Mouse (Mus musculus) liver, adult 2 months (tissue): ENCODE results near the gene Drc3. TPM values are rescaled to one million over a fixed set of nuclear protein-coding genes. Genes with fewer than 3 reads are reported as not detected.

Experiments
- DNase-seq: peaks from one replicate; pipeline ENCODE4 v3.0.0-alpha.2; 2011; ENCODE audit warnings: low read depth, low spot score; ENCODE audit errors: extremely low read depth
- H3K27ac ChIP-seq: fragments of 200-500 bp; replicated peaks from 2 replicates; pipeline ENCODE4 v1.5.1; 2012; ENCODE audit warnings: low read depth, mild to moderate bottlenecking, control low read depth, inconsistent platforms, low read length; ENCODE audit not compliant: insufficient read depth
- H3K27me3 ChIP-seq: fragments of 200-500 bp; 2 replicates; pipeline ENCODE4 v1.6.1; 2012; ENCODE audit warnings: mild to moderate bottlenecking, moderate library complexity, low read length, inconsistent platforms; ENCODE audit not compliant: control insufficient read depth, insufficient read depth
- H3K36me3 ChIP-seq: fragments of 200-500 bp; 2 replicates; pipeline ENCODE4 v1.6.1; 2012; ENCODE audit warnings: low read length, inconsistent platforms; ENCODE audit not compliant: control insufficient read depth, insufficient read depth
- H3K4me1 ChIP-seq: fragments of 200-500 bp; 2 replicates; pipeline ENCODE4 v1.6.1; 2011; ENCODE audit warnings: low read length; ENCODE audit not compliant: control insufficient read depth, insufficient read depth
- H3K4me3 ChIP-seq: fragments of 200-500 bp; 2 replicates; pipeline ENCODE4 v1.5.1; 2011; ENCODE audit warnings: low read depth, mild to moderate bottlenecking, control low read depth, low read length, moderate library complexity; ENCODE audit not compliant: insufficient read depth
- H3K79me2 ChIP-seq: fragments of 200-500 bp; 2 replicates; pipeline ENCODE4 v1.6.1; 2012; ENCODE audit warnings: inconsistent platforms, mild to moderate bottlenecking, low read length, moderate library complexity; ENCODE audit not compliant: control insufficient read depth, insufficient read depth
- H3K9ac ChIP-seq: fragments of 200-500 bp; 2 replicates; pipeline ENCODE4 v1.6.1; 2012; ENCODE audit warnings: low read depth, mild to moderate bottlenecking, control low read depth, inconsistent platforms, low read length
- CTCF ChIP-seq: fragments of 200-500 bp; IDR thresholded peaks from 2 replicates; pipeline ENCODE4 v1.5.1; 2011; ENCODE audit warnings: low read depth, low read length, control low read depth
- POLR2A ChIP-seq: fragments of 200-500 bp; IDR thresholded peaks from 2 replicates; pipeline ENCODE4 v1.6.1; 2011; ENCODE audit warnings: low read length, control low read depth; ENCODE audit not compliant: insufficient read depth; ENCODE audit errors: extremely low read depth
- WGBS: fragments of 180-500 bp; shearing (Covaris S2); methylation state at CpG from one replicate; pipeline ENCODE4 v1.1.7; 2018; 5-methylcytosine and 5-hydroxymethylcytosine counted together
- polyA plus RNA-seq: library from polyadenylated mRNA; depleted of rRNA; stranded (reverse); fragments of >200 nt; gene quantifications from 2 replicates; pipeline ENCODE4 v1.2.3, GENCODE M21; 2012
- total RNA-seq: library from RNA; depleted of rRNA; stranded (reverse); fragments of >200 nt; gene quantifications from 2 replicates; pipeline ENCODE4 v1.2.3, GENCODE M21; 2014

The Drc3 gene
- total and polyA plus RNA-seq, 2 experiments: 0.46 to 0.64 TPM

DNA sequence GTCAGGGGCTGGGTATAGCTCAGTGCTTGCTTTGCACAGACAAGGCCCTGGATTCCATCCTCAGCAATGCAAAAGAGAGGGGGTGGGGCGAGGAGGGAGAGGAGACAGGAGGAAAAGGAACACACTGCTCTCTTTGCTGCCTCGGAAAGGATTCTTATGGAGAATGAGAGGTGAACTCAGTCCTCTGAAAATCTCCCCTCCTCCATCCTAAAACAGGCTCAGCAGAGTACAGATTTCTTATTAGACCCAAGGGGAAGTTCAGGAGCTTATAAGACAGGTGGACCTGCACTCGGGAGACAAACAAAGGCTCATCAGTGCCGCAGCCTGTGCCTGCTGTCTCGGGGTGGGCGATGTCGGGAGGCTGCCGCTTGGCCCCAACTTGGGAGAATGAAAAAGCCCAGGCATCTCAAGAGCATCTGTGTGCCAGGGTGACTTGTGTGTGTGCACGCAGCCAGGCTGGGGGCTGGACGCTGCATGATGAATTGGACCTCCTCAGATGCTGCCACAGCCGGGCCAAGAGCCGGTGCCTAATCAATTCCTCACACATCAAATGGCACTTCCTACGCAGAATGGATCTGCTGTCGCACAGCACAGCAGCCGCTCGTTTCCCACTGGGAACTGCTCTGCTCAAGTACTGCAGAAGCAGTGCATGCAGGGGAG is 31.8 kb downstream of the Drc3 start:
- DNase-seq: no peak
- Histone ChIP-seq H3K27me3 (0 out of 2 replicates have a peak, but pooled peaks cover 3% of the 10 kb centered on the region), H3K27ac (no peak overlapping the region), H3K36me3 (no peaks in the 10 kb centered on the region), H3K4me1 (no peaks in the 10 kb centered on the region), H3K9ac (no peak overlapping the region), H3K79me2 (no peaks in the 10 kb centered on the region), H3K4me3 (no peak overlapping the region)
- 43% methylated on average over 16 of the region's 16 CpGs for WGBS
- TF ChIP-seq POLR2A (no peak), CTCF (no peak)

DNA sequence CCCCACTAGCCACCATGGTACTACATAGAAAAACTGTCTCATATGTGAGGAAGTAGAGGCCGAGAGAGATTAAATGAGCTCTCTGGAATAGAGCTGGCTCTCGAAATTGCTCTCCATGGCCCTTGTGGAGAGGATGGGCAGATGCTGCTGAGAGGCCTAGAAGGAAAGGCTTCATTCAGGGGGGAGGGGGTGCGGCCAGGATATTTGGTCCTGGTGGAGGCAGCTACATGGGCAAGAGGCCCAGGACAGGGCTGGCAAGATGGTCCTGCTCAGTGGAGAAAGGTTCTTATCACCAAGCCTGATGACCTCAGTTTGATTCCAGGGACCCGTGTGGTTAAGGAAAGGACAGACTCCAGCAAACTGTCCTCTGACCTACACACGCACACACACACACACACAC is 32.8 kb downstream of the Drc3 start:
- no peaks in the 10 kb centered on the region for H3K4me1 ChIP-seq
- no peak for TF ChIP-seq CTCF
- no peak for TF ChIP-seq POLR2A
- 0 out of 2 replicates have a peak, but pooled peaks cover 3% of the 10 kb centered on the region for H3K27me3 ChIP-seq
- no peaks in the 10 kb centered on the region for H3K79me2 ChIP-seq
- no peak overlapping the region for H3K9ac ChIP-seq
- no peaks in the 10 kb centered on the region for H3K36me3 ChIP-seq
- WGBS: 74% methylated on average over 5 of the region's 5 CpGs
- no peak overlapping the region for H3K4me3 ChIP-seq
- H3K27ac ChIP-seq: no peak overlapping the region
- DNase-seq: no peak

DNA sequence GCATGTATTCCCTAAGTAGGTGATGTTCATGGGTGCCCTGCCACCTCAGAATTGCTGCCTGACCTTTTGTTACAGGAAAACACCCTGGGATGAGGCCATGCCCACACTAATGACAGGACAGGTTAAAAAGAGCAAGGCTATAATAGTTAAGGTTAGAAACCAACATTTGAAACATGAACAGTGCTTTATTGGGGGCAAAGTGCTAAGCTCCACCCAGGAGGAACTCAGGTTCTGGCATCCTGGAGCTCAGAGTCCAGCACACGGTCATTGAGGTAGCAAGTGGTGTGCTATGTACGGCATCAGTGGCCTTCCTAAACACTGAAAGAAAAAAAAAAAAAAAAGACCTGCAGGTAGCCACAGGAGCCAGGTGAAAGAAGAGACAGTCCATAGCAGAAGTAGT is 34.8 kb downstream of the Drc3 start:
- no peak overlapping the region for H3K9ac ChIP-seq
- no peak overlapping the region for H3K27ac ChIP-seq
- no peak overlapping the region for H3K4me3 ChIP-seq
- 0 out of 2 replicates have a peak, but pooled peaks cover 3% of the 10 kb centered on the region for H3K27me3 ChIP-seq
- TF ChIP-seq CTCF (no peak), POLR2A (no peak)
- H3K4me1 ChIP-seq: no peaks in the 10 kb centered on the region
- no peaks in the 10 kb centered on the region for H3K79me2 ChIP-seq
- WGBS: 79% methylated on average over 2 of the region's 2 CpGs
- no peak for DNase-seq
- no peaks in the 10 kb centered on the region for H3K36me3 ChIP-seq

DNA sequence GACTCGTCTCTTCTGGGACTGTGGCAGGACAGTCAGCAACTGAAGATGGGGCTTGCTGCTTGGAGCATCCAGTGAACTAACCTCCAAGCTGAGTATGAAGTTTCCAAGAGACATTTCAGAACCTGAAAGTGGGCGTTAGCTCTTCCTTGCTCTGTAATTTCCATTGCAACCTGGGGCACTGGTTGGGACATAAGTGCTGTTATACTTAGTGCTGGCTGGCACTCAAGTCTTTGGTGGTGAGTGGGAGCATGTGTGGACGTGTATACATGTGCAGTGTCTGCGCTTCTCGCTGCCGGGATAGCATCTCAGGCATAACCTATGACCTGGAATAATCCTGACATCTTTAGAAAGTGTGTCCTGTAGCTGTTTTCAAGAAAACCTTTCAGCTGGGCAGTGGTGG is 38.2 kb downstream of the Drc3 start:
- DNase-seq: no peak
- no peak overlapping the region for H3K27ac ChIP-seq
- H3K9ac ChIP-seq: no peak overlapping the region
- no peaks in the 10 kb centered on the region for H3K36me3 ChIP-seq
- no peak for TF ChIP-seq CTCF
- TF ChIP-seq POLR2A: no peak
- H3K4me1 ChIP-seq: no peaks in the 10 kb centered on the region
- WGBS: 92% methylated on average over 6 of the region's 6 CpGs
- H3K27me3 ChIP-seq: no peaks in the 10 kb centered on the region
- no peak overlapping the region for H3K4me3 ChIP-seq
- no peaks in the 10 kb centered on the region for H3K79me2 ChIP-seq

DNA sequence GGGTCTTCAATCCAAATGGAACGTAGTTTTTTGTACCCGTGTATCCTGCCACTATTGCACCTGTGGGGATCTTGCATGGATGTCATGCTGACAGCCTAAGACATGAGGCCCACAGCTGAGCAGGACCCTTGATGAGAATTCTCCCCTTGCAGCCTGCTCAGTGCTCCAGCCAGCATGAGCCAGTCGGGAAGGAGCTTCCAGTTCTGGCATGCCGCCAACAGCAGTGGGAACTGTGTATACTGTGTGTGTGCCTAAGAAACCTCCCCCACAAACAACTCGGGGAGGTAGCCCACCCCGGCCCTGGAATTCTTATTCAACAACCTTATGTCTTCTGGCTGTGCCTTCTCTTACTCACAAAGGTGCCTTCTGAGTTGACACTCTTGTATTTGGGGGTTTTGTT is 43.4 kb downstream of the Drc3 start:
- DNase-seq: no peak
- 58% methylated on average over 6 of the region's 6 CpGs for WGBS
- no peak overlapping the region for H3K27ac ChIP-seq

DNA sequence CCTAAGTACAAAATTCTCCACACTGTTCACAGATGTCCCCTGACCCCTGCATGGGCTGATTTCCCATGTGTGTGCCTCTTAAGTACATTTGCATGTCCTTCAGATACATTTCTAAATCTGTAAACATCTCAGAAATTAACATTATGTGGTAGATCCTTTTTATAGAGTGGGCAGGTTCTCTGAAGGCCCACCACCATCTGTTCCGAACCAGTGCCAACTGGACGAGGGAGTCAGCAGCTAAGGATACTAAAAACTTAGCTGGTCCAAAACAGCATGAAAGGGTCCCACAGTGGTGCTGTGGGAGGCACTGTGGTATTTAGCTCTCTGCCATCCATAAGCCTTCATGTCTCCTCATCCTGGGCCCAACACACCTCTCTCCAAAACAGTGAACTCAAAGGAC is 44.0 kb downstream of the Drc3 start:
- Histone ChIP-seq H3K27me3 (no peaks in the 10 kb centered on the region), H3K36me3 (peaks cover 9% of the 10 kb centered on the region), H3K9ac (no peak overlapping the region), H3K79me2 (no peaks in the 10 kb centered on the region), H3K4me1 (peaks cover 3% of the 10 kb centered on the region; the same call in 1 of the 2 replicates), H3K27ac (no peak overlapping the region), H3K4me3 (no peak overlapping the region)
- no peak for DNase-seq
- TF ChIP-seq CTCF (no peak), POLR2A (no peak)
- 95% methylated on average over 2 of the region's 2 CpGs for WGBS

More for the DNA sequence above, 43.4 kb downstream of the Drc3 start:
- peaks cover 9% of the 10 kb centered on the region for H3K36me3 ChIP-seq
- no peaks in the 10 kb centered on the region for H3K27me3 ChIP-seq
- no peaks in the 10 kb centered on the region for H3K79me2 ChIP-seq
- no peak overlapping the region for H3K9ac ChIP-seq
- H3K4me3 ChIP-seq: no peak overlapping the region
- H3K4me1 ChIP-seq: no peaks in the 10 kb centered on the region
- TF ChIP-seq POLR2A (no peak), CTCF (no peak)
